ENCODE assay signal across 10 mouse cellular contexts in the genomic region with DNA sequence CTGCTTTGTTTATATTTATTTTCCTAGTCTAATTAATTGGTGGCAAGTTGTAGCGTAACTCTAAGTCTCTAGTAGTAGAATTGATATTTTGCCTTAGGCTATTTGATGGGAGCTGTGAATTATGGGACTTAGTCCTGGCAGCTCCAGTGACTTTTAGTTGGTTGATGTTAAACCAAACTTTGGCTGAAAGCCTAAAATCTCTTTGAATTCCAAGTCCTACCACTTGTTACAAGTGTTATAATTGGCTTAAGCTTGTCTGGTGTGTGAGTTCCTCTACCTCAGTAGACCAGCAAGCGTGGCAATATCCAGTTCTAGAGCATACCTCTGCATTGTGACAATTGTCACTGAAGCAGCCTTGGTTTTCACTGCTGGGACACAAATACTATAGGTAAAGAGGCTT.
"Had no signal": no experiment of that assay in that cellular context is flagged by ENCODE, and none has a peak within 500 bp of the region (broad histone marks: within the 10 kb centered on the region; RNA-seq: fewer than 3 reads in every experiment).

No protein-coding gene starts in this region.

- DNase-seq: liver; right cerebral cortex, postnatal 14 days; thymus, adult 2 months; thymus, postnatal 25 days had no signal

- H3K4me1 ChIP-seq: limb, embryonic 12.5 days; lung, embryonic 15.5 days; midbrain, embryonic 13.5 days; stomach, embryonic 15.5 days had no signal

- H3K27ac ChIP-seq: limb, embryonic 12.5 days; liver, embryonic 14.5 days; lung, embryonic 15.5 days; midbrain, embryonic 13.5 days; stomach, embryonic 15.5 days had no signal

- H3K27me3 ChIP-seq: limb, embryonic 12.5 days; lung, embryonic 15.5 days; midbrain, embryonic 13.5 days; stomach, embryonic 15.5 days had no signal

- ATAC-seq: intestine, embryonic 16.5 days; midbrain, embryonic 13.5 days had no signal

- H3K4me3 ChIP-seq: limb, embryonic 12.5 days; lung, embryonic 15.5 days; midbrain, embryonic 13.5 days; stomach, embryonic 15.5 days had no signal

- H3K4me2 ChIP-seq: limb, embryonic 12.5 days; lung, embryonic 15.5 days; midbrain, embryonic 13.5 days; stomach, embryonic 15.5 days had no signal

- H3K9me3 ChIP-seq: limb, embryonic 12.5 days; lung, embryonic 15.5 days; midbrain, embryonic 13.5 days; stomach, embryonic 15.5 days had no signal

- H3K36me3 ChIP-seq: limb, embryonic 12.5 days; stomach, embryonic 15.5 days had no signal

- H3K9ac ChIP-seq: limb, embryonic 12.5 days; liver, embryonic 14.5 days; lung, embryonic 15.5 days; midbrain, embryonic 13.5 days; stomach, embryonic 15.5 days had no signal
